Mouse (Mus musculus) skeletal muscle tissue, adult 2 months (tissue): ENCODE measurements around the gene Vps52.
"Not testable (repeated sequence)": the region's sequence is repeated elsewhere in the genome, so short reads cannot be mapped to it uniquely, and the experiment has no call there.

Experiments used
- DNase-seq: peaks from one replicate; pipeline ENCODE4 v3.0.0-alpha.2; 2012; ENCODE audit warnings: low read depth, low spot score

Gene Vps52

DNA sequence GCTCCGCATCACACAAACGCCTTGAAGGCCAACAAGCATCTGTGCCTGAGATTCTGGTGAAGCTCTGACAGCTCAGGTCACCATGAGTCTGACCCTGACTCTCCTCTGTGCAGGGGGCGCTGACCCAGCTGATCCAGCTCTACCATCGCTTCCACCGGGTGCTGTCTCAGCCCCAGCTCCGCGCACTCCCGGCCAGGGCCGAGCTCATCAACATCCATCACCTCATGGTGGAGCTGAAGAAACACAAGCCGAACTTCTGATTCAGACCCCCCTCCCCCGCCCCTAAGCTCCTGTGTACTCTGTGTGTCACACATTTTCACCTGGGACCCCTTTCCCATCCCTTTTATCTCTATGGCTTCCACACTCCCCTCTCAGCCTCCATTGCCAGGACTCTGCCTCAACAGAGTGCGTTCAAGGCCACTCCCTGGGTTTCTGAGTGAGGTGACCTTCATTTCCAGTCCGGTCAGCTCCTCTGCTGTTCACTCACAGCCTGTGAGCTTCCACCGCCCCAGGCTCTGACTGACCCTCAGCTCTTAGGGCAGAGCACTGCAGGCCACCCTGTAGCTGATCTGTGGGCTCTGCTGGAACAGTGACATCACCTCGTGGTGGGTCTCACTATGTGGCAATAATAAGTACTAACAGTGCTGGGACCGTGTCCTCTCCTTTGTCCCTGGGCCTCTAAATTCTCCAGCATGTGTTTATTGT, 10.4 kb downstream of the Vps52 start:
- no peak for DNase-seq

DNA sequence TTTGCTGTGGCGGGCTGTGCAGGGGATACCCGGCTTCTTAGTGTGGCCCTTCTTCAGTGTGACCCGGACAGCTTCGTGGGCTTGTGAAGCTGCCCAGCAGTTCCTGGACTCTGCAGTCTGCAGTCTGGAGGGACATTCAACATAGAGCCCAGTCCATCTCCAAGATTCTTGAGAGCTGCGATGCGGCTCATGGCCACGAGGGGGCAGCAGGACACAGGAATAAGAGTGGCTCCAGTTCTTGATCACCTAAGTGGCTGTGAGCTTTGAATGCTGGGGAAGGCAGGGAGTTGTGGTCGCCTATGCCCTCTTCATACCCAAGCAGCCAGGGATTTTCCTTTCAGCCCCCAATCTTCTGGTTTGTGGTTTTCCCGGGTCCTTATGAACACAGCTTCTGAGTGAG, 12.9 kb downstream of the Vps52 start:
- DNase-seq = peak; percentile 83

DNA sequence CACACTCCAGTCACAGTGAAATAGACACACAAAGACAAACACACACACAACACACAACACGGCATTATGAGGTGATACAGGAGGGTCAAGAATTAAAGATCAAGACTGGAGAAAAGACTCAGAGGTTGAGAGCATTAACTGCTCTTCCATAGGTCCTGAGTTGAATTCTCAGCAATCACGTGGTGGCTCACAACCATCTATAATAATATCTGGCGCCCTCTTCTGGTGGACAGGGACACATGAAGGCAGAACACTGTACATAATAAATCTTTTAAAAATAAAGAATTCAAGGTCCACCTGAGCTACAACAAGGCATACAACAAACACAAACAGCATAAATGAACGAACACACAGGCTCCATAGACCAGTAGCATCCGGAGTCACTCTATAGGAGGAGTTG, 13.3 kb downstream of the Vps52 start:
- DNase-seq = no peak

DNA sequence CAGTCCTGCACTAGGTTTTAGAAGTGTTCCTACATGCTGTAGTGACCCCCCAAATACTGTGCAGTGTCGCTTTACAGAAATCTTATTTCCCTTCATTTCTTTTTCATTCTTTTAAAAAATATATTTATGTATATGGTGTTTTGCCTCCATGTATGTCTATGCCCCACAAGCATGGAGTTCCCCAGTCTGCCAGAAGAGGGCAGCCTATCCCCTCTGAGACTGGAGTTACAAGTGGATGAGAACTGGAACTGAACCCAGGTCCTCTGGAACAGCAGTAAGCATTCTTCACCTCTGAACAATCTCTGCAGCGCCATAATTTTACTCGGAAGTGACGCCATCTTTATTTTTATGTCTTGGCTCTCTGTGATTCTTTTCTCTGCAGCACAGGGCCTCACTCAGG, 13.8 kb downstream of the Vps52 start:
- DNase-seq = no peak

DNA sequence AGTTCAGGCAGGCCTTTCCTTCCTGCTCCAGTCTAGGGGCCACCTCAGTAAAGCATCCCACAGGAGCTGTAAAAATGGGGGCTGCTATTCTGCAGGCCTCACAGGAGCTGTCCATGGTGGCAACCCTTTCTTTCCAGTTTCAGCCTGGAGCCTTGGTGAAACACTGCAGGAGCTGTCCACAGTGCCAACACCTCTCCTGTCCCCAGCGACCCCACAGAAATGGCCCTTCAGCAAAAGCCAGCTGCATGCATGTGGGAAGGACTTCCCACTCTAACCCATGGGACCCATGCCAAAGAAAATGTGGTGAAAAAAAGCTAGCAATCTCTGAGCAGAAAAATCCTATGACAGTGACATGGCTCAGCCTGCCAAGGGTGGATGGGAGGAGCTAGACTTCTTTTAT, 17.1 kb downstream of the Vps52 start:
- no peak for DNase-seq

DNA sequence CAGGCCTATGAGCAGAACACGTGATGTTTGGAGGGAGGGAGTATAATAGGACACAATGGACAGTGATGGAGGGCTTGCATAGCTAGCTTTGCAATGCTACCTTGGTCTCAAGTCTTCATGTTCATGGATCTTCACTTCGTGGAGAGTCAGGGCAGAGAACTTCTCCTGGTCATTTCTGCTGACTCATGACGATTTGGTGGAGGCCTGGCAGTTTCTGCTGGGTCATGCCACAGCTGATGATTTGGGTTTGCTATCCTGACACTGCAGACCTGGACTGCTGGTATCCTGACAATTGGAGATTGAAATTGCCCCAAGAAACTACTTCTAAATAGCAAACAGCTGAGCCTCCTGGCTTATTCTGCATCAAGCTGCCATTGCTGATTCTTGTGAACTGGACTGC, 18.0 kb downstream of the Vps52 start:
- DNase-seq = no peak

DNA sequence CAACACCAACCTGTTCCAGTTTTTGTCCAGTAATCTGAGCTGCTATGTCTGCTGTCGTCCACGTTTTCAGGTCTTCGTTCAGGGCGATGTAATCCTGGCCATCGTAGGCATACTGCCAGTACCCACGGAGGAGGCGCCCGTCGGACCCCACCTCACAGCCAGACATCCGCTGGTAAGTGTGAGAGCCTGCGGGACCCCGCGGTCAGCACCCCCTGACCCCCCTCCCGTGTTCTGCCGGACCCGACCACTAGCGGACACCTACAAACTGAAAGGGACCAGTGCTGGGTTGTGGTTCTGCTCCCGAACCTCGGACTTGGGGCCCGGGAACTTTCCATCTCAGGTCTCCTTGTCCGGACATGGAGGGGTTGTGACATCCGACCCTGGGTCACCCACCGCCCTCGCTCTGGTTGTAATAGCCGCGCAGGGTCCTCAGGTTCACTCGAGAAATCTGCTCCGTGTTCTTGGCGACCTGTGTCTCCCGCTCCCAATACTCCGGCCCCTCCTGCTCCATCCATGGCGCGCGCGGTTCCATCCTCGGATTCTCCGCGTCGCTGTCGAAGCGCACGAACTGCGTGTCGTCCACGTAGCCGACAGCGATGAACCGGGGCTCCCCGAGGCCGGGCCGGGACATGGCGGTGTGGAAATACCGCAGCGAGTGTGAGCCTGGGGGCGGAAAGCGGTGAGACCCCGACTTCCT, 22.4 kb downstream of the Vps52 start:
- no peak for DNase-seq

DNA sequence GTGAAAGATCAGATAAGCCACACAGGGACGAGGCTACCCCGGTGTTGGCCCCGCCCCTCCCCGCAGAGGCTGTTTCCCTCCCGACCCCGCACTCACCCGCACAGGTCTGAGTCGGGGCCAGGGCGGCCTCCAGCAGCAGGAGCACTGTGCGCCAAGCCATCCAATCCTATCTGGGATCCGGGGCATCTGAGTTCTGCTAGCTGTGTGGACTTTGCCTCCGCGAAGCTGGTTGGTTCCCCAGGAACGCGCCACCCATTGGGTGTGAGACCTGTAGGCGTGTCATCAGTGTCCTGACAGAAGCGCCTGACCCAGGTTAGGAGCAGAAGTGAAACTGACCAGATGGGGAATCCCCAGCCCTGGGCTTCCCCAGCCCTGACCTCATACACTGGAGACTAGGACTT, 23.0 kb downstream of the Vps52 start:
- DNase-seq = peak; percentile 96

DNA sequence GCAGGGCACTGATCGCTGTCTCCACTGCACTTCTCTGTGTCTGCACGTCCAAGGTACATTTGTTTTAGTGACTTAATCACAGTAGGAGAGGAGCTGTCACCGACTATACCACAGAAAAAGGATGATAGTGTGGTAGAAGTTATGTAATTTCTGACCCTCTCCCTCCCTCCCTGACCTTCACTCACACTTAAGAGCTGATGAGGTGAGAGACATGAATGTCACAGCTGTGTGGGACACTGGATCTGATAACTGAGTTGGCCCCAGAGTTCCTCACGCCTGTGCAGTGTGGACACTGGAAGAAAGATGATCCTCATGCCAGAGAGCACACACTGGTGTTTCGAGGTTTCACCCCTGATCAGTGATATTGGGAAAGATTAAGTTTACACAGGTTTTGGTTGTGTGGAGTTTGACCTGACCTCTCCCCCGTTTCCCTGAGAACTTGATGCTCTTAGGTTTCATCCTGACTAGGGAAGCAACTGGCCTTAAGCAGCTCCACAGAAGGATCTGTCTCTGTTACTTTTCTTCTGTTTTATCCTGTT, 24.0 kb downstream of the Vps52 start:
- no peak for DNase-seq

DNA sequence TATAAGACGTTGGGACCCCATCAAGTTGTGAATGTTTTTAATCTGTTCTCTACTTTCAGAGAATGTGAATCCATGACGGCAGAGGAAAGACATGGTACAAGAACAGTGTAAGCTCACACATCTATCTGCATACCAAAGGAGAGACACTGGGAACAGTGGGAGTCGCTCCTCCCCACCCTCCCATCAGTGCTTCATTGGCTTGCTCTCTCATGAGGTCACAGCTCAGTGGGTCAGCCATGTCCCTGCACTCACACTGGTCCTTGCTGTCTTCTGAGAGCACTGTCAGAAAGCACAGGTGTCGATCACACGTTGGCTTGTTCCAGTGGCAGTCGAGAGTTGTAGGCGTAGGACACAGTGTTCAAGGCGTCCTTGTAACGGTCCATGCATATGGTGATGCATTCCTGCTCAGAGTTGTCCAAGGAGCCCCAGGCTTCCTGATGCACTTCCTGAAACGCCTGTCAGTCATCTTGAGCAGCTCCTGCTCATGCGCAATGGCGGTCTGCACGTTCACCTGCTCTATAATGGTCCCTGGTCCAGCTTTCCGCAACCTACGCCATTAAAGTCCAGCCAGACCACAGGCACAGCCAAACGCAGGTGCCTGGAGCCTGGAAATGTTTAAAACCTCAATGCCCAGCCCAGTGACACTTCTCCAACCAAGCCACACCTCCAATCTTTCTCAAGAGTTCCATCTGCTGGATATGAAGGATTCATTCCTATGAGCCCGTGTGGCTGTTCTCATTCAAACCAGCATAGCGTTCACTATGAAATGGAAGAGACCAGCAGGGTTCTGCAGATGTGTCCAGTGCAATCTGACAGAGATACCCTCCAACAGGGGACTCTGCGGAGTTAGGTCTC, 24.8 kb downstream of the Vps52 start:
- DNase-seq = no peak

DNA sequence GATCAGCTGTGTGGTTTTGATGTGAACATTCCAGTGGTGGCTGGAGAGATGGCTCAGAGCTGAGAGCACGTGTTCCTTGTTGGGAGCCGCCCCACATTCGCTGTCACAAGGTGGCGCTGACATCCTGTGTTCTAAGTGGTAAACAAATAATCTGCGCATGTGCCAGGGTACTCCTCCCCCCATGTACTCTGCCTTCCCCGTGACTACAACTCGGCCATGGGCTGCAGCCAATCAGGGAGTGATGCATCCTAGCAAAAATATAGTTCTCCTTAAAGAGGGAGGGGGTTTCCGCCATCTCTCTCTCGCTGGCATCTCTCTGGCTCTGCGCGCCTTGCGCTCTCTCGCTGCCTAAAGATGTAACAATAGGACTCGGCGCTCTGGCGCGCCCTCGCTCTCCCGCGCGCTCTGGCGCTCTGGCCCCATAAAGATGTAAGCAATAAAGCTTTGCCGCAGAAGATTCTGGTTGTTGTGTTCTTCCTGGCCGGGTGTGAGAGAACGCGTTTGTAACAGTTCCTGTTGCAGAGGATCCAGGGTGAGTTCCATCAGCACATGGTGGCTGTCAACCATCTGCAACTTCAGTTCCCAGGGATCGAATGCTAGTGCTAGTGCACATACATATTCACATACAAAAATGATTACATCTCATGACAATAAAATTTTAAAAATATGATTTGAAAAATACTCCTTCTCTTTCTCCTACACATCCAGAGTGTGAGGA, 25.7 kb downstream of the Vps52 start:
- peak; percentile 96 for DNase-seq

DNA sequence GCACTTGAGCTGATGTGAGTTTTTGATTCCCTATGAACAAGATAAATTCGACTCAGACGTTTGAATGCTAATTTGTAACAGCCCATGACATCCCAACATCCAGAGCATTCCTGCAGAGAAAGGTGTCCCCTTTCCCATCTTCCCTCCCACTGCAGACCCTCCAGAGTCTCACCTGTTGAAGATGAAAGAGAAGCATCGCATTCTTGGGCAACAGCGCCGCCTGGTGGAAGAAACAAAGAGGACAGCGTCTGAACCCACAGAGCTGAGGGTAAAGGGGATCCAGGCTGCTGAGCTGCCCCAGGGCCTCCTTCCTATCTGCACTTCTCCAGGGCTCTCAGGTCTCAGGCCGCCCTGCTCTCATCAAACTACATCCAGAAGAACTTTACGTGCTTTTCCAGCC, 26.5 kb downstream of the Vps52 start:
- not testable (repeated sequence) for DNase-seq

DNA sequence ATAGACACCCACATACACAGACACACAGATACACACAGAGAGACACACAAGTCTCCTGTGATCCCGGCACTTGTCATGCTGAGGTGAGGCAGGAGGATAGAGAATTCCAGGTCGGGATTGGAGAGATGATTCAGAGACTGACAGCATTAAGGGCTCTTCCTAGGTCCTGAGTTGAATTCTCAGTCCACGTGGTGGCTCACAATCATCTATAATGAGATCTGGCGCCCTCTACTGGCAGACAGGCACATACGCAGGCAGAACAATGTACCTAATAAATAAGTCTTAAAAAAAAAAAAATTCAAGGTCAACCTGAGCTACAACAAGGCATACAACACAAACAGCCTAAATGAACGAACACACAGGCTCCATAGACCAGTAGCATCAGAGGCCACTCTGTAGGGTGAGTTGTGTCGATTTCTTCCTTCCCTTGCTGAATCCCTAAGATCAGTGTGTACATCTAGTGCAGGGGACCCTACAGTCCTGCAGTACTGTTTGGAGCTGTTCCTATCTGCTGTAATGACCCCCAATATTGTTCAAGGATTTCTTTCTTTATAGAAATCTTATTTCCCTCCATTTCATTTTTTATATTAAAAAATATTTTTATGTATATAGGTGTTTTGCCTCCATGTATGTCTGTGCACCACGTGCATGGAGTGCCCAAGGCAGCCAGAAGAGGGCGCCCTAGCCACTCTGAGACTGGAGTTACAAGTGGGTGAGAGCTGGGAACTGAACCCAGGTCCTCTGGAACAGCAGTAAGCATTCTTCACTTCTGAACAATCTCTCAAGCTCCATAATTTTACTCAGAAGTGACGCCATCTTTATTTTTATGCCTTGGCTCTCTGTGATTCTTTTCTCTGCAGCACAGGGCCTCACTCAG, 36.4 kb downstream of the Vps52 start:
- DNase-seq = no peak

DNA sequence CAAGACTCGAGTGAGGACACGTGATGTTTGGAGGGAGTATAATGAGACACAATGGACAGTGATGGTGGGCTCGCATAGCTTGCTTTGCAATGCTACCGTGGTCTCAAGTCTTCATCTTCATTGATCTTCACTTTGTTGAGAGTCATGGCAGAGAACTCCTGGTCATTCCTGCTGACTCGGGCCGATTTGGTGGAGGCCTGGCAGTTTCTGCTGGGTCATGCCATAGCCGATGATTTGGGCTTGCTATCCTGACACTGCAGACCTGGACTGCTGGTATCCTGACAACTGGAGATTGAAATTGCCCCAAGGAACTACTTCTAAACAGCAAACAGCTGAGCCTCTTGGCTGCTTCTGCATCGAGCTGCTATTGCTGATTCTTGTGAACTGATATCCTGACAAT, 39.3 kb downstream of the Vps52 start:
- no peak for DNase-seq

DNA sequence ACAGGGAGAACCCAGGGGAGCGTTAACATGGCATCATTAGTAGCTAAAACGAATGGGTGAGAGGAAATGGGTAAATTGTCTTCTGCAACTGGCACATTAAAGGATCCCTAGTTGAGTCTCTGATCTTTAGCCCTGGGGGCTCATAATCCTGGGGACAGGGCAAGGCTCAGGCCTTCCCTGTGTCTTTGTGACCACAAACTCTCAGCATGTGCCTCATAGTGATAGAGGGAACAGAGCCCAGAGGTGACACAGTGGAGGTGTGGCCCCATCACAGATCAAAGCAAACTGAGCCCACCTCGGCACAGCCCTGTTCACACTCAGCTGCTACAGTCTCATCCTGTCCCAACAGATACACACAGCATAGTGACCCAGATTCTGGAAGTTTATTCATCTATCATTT, 40.0 kb downstream of the Vps52 start:
- no peak for DNase-seq

DNA sequence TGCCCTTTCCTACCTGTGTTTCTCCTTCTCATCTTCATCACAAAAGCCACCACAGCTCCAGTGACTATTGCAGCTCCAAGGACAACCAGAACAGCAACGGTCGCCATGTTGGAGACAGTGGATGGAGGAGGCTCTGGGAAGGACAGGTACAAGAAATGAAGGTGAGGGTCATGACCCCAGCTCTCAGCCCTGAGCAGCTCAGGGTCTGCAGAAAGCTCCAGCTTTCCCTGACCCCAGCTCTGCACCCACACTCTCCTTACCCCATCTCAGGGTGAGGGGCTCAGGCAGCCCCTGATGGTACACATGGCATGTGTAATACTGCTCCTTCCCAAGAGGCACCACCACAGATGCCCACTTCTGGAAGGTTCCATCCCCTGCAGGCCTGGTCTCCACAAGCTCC, 41.4 kb downstream of the Vps52 start:
- not testable (repeated sequence) for DNase-seq

DNA sequence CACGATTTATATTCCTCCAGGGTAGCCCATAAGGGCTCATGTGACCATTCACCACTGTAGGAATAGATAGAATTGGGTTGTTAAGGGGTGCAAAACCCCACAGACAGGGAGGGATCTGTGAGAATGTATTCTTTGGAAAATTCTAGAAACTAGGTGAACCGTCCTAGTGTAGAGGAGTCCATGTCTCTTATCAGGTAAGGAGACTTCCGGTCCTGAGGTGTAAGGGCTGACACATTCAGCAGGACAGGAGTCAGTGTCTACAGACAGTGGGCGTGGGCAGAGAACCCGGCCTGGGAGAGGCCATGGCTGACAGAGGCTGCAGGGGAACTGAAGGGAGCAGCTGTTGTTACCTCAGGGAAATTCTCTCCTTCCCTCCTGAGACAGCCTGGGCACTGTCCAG, 43.1 kb downstream of the Vps52 start:
- DNase-seq = not testable (repeated sequence)

DNA sequence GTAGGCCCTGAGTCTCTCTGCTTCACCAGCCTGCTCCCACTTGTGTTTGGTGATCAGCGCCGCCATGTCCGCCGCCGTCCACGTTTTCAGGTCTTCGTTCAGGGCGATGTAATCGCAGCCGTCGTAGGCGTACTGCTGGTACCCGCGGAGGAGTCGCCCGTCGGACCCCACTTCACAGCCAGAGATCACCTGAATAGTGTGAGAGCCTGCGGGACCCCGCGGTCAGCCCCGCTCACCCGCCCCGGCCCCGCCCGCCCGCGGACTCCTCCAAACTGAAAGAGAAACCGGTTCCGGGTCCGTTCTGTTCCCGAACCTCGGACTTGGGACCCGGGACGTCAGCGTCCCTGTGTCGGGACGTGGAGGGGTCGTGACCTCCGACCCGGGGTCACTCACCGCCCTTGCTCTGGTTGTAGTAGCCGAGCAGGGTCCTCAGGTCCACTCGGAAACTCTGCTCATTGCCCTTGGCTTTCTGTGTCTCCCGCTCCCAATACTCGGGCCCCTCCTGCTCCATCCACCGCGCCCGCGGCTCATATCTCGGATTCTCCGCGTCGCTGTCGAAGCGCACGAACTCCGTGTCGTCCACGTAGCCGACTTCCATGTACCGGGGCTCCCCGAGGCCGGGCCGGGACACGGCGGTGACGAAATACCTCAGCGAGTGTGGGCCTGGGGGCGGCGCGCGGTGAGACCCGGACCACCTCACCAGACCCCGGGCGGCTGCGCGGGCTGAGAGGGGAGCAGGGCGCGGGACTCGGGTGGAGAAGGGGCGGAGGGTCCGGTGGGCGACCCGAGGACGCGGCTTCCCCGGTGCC, 43.9 kb downstream of the Vps52 start:
- no peak for DNase-seq

DNA sequence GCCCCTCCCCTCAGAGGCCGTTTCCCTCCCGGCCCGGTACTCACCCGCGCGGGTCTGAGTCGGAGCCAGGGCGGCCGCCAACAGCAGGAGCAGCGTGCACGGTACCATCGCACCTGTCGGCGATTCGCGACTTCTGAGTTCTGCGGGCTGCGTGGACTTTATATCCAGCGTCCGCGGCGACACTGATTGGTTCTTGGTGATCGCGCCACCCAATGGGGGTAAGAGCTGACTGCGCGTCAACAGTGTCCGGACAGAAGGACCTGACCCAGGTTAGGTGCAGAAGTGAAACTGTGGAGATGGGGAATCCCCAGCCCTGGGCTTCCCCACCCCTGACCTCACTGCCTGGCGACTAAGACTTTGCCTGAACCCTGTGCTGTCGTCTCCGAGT, 44.5 kb downstream of the Vps52 start, which contains the start of gene H2-K1:
Gene H2-K1, minus strand, starts transcription at position 198 of the 388 bp plus-strand sequence.
- DNase-seq = peak; percentile 94

DNA sequence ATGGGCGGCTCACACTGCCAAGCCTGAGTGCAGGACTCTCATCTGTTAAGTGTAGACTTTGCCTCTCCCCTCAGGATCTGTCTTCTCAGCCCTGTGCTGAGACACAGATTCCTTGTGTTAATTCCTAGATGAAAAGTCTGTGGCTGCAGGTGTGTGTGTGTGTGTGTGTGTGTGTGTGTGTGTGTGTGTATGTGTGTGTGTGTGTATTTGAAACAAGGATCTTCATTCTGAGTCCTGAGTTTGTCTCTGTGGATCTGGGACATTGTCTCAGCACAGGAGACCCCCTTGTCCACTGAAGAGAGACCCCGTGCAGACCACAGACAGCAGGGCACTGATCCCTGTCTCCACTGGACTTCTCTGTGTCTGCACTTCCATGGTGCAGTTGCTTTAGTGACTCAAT, 45.2 kb downstream of the Vps52 start:
- not testable (repeated sequence) for DNase-seq
